Mouse (Mus musculus): ENCODE results near the gene Ddx4.
"Not testable (repeated sequence)": the region's sequence is repeated elsewhere in the genome, so short reads cannot be mapped to it uniquely, and the experiment has no call there.

Gene Ddx4

DNA sequence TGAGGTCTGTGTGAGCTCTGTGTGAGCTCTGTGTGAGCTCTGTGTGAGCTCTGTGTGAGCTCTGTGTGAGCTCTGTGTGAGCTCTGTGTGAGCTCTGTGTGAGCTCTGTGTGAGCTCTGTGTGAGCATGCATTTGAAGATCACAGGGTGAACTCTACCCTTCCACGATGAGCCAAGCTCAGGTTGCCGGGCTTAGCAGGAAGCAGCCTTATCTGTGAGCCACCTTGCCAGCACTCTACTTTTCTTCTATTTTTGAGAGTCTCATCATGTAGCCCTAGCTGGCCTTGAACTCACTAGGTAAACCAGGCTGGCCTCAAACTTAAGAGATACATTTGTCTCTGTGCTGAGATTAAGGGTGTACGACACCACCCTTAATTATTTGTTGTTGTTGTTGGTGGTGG lies 15.8 kb downstream of the Ddx4 start:
- no peak for DNase-seq (ENCODE audit: low spot score)

GRCm38 (mm10) chr13:112635174-112635837 lies 17.0 kb downstream of the Ddx4 start:
- no peak for DNase-seq (ENCODE audit: low spot score)

DNA sequence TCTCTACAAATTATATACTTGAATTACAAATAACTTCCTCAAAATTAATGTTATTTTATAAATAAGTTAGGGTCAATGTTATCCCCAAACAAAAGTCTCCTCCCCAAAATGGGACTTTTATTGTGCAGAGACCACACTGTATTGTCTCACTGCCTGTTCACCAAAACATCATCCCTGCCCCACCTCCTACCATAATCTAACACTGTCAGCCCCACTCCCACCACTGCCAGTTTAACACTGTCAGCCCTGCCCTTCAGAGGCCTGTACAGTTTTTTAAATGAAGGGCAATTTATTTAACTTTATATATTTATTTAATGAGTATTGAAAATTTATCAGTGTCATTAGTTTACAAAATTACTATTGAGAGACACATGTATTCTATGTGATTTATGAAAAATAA lies 26.7 kb downstream of the Ddx4 start:
- DNase-seq (ENCODE audit: low spot score), result no peak

- DNase-seq (ENCODE audit: low spot score), result no peak
Measured at GRCm38 (mm10) chr13:112624622-112625021, 27.7 kb downstream of the Ddx4 start.

DNA sequence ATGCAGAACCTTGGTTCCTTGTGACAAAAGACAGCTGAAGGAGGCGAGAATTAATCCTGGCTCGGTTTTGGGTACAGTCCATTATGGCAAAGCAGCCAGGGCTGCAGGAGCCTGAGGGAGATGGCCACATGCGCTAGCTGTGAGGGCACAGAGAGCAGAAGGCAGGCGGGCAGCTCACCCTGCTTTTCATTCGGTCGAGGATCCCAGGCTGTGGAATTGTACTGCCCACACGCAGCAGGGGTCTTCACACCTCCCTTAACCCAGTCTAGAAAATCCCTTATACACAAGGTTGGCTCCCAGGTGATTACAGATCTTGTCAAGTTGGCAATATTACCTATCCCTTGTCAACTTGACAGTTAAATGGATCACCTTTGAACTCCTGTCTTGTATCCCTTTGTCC lies 28.6 kb downstream of the Ddx4 start:
- no peak for DNase-seq (ENCODE audit: low spot score)

- DNase-seq (ENCODE audit: low spot score), result no peak
Measured at GRCm38 (mm10) chr13:112621592-112621991, 30.7 kb downstream of the Ddx4 start.

DNA sequence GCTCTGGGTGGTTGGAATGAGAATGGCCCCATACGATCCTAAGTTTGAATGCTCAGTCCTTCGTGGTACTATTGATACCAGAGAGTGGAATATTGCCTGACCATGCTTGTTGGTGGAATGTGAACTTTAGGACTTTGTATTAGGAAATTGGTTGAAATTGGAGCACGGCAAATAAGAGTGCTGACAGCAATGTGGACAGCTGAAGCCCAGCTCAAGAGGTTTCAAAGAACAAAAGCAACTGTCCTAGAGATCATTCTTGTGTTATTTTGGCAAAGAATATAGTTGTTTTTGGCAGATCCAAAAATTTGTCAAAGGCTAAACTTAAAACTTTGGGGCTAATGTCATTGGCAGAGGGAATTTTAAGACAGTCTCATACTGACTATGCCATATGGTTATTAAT lies 43.7 kb downstream of the Ddx4 start:
- DNase-seq (ENCODE audit: low spot score), result no peak

DNA sequence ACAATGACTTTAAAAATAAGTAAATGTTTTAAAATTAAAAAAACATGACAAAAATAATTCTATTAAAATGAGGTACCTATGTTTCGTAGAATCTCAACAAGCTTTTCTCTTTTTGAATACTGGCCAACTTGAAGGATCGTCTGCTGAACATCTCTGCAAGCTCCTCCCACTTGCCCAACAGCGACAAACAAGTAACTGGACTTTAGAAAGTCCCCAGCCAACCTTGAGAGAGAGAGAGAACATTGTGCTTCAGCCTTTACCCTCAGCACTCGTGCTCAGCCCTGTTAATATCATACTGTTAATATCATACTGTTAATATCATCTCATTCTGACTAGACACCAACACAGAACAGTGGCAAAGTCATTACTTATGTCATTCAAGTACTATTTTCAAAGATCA lies 47.9 kb downstream of the Ddx4 start:
- no peak for DNase-seq (ENCODE audit: low spot score)

DNA sequence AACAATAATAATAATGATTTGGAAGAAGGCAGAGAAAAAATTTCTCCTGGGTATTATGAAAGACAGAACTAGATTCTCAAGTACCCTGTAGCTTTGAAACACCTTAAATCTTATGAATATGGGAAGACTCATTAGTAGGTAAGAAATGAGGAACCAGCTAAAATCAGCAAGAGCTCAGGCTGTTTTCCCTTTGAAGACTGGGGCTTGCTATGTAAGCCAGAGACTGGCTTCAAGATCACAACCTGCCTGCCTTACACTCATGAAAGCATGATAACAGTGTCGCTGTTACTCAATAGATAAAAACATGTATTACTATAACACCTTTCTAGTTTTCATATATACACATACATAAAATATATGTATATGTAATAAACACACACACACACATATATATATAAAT lies 48.4 kb downstream of the Ddx4 start:
- DNase-seq (ENCODE audit: low spot score), result no peak

DNA sequence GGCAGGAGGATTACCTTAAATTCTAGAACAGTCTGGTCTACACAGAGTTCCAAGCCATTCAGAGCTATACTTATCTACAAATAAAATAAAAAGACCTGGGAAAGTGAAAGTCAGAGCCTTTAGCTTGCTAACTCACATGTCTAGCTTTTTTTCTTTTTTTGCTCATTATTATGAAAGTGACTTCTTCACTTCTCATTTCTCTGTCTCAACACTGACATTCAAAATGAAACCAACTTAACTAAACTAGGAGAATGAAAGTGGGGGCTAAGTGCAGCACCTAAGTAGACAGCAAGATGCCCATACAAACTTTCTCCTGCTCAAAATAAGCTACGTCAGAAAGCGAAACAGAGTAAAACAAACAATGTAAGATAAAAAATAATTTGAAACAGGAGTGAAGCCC lies 49.7 kb downstream of the Ddx4 start:
- DNase-seq (ENCODE audit: low spot score), result no peak

- not testable (repeated sequence) for DNase-seq (ENCODE audit: low spot score)
Measured at GRCm38 (mm10) chr13:112594260-112594659, 58.0 kb downstream of the Ddx4 start, which contains the start of gene Il31ra. Il31ra (minus strand) TSS chr13:112594360.

DNA sequence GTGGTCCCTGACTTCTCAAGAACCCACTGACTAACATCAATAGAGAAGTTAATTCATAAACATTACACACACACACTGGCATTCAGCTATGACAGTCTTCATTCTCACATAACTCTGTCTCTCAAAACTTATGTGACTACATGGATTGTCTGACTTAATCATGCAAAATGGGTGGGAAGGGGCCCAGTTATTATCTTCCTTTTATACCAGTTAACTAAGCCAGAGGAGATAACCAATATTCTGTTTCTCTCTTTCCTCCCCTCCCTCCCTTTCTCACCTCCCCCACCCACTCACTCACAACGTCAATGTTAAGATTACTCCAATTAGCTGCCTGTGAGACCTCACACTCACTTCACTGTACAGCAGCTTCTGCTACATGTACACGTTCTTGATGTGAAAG lies 62.0 kb downstream of the Ddx4 start:
- no peak for DNase-seq (ENCODE audit: low spot score)

DNA sequence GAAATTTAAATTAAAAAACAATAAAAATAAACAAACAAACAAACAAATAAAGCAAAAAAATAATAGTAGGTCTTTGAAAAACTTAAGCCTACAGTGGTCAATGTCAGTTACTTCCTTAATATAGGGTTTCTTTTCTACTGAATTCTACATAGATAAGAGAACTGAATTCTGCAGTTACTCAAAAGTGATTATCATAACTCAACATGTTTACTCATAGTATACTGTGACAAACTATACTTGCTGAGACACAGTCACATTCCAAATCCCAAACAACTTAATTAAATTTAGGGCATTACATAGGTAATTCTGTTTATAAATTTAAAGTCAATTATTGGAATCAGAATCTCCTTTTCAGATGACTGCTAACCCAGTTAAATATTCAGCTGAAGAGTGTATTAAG lies 62.6 kb downstream of the Ddx4 start:
- no peak for DNase-seq (ENCODE audit: low spot score)

GRCm38 (mm10) chr13:112584556-112585237 lies 67.6 kb downstream of the Ddx4 start:
- DNase-seq (ENCODE audit: low spot score), result no peak

GRCm38 (mm10) chr13:112582291-112582690 lies 70.0 kb downstream of the Ddx4 start:
- DNase-seq (ENCODE audit: low spot score), result no peak

DNA sequence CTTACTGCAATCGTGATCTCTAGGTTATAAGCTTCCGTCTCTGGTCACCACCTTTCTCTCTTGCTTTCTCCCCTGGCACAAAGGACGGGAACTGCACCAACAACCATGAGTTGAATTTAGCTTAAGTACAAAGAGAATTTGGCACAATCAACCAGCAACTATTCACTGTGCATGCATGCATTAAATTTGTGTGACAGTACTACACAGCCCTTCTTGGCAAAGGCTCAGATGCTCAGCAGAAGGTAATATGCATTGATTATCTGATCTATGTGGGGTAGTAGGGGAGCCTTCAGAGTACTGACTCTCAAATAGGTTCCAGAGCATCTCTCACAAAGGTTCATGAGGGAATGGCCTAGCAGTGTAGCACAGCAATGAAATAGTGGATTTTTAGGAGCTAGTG lies 70.5 kb downstream of the Ddx4 start:
- DNase-seq (ENCODE audit: low spot score), result no peak

DNA sequence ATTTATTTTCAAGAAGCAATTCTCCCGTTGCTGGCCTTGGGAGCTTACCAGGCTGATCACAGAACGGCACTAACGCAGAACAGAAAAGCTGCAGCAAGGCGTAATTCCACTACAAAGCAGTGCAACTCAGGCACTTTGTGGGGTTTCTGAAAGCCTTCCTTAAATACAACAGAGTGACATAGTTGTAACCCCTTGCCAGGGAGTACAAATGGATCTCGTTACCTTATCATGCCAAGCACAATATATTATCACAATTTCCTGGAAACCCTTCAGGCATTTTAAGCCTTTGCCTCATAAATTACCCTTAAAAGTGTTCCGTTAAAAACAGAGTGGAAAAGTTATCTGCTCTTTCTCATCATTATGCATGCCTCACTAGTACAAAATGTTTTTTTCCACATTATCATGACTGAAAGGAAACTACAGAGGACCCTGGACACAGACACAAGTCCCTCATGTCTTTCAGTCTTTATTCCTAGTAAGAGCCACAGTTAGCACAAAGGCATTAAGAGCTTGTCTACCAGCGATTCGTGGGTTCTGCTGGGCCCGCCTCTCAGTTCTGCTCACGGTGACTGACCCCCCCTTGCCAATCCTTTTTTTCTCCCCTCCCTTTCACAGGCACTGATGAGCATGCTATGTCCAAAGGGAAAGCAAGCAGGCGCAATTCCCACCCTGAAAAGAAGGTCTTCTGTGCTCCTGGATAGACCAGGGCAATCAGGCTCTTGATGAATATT lies 71.5 kb downstream of the Ddx4 start:
- DNase-seq (ENCODE audit: low spot score), result no peak

- DNase-seq (ENCODE audit: low spot score), result peak; percentile 99
Measured at GRCm38 (mm10) chr13:112578041-112578440, 74.2 kb downstream of the Ddx4 start.

DNA sequence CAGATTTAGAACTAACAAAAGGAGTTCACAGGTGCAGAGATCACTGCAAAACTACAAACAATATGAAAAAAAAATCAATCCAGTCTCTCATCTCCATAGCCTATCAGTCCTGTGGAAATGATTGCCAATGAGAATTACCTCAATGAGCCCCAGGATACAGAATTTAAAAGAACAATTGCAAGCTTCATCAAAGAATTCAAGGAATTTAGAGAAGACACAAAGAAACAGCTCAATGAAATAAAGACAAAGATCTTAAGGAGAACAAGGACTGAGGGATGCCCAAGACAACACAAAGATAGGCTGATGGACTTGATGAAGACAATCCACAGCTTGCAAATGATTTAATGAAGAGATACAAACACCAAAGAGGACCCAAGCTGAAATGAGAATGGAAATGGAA lies 78.5 kb downstream of the Ddx4 start:
- no peak for DNase-seq (ENCODE audit: low spot score)

- no peak for DNase-seq (ENCODE audit: low spot score)
Measured at GRCm38 (mm10) chr13:112570768-112571167, 81.5 kb downstream of the Ddx4 start.

- no peak for DNase-seq (ENCODE audit: low spot score)
Measured at GRCm38 (mm10) chr13:112569606-112570005, 82.7 kb downstream of the Ddx4 start.

- no peak for DNase-seq (ENCODE audit: low spot score)
Measured at GRCm38 (mm10) chr13:112560554-112561138, 91.6 kb downstream of the Ddx4 start.

DNA sequence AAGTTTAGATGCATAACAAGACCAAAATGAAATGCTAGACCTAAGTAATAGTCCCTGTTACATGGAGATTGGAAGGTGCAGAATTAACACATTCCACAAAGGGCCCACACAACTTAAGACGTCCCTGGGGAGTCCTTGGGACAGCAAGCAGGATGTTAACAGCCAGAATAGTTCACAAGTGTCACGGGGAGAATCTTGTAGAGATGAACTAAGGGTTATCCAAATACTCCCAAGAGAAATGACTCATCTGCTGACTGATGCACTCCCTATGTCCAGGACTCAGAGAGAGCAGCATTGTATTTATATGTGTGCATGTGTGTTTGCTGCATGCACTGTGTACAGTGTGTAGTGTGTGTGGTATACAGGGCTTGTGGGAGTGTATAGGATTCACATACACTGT lies 95.8 kb downstream of the Ddx4 start:
- no peak for DNase-seq (ENCODE audit: low spot score)
